Mouse (Mus musculus): ENCODE data around the gene Tbc1d13. TPM values are rescaled to one million over a fixed set of nuclear protein-coding genes. Genes with fewer than 3 reads are reported as not detected.
"Not testable (repeated sequence)": the region's sequence is repeated elsewhere in the genome, so short reads cannot be mapped to it uniquely, and the experiment has no call there.

Gene Tbc1d13
- polyA plus RNA-seq, 1 experiment = 48.5 TPM

DNA sequence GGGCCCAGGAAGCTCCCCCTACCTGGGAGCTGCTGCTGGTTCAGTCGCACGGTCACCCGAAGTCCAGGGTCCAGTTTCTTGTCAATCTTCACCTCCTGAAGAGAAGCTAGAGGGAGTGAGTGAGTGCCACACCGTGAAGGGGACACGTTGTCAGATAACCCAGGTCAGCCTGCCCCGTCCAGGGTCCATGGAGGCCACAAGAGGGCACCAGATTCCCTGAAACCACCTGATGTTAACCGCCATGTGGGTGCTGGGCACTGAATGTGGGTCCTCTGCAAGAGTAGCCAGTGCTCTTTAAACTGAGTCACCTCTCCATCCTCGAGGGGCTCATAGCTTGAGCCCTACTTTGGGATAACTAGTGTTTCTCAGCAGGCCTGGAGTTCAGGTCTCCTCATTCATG is 42.4 kb downstream of the Tbc1d13 start:
- peaks cover 12% of the 10 kb centered on the region for H3K36me3 ChIP-seq (ENCODE audit: control insufficient read depth, insufficient read depth, low read length)
- 93% methylated on average over 8 of the region's 8 CpGs for WGBS

DNA sequence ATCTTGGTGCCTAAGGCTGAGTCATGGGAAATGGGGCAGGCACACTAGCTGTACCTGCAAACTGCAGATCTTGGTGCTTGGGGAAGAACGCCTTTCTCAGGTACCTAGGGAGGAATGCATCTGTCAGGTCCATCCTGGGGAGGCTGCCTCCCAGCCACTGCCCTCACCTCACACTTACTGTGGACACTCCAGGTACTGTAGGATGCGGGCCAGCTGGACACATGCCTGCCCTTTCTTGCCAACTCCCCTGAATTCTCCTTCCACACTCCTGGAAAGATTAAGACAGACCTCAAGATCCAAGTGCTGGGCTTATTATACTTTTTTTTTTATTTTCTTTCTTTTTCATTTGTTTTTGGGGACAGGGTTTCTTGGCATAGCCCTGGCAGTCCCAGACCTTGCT is 43.0 kb downstream of the Tbc1d13 start:
- peaks cover 16% of the 10 kb centered on the region for H3K4me1 ChIP-seq (ENCODE audit: control insufficient read depth, insufficient read depth, insufficient read length)
- WGBS = 89% methylated on average over 2 of the region's 2 CpGs
- TF ChIP-seq POLR2A (IDR thresholded peaks at IDR 0.05; ENCODE audit: low read depth, low read length) (no peak), CTCF (IDR thresholded peaks at IDR 0.05; ENCODE audit: extremely low read depth, insufficient read depth, insufficient read length, insufficient replicate concordance) (no peak)
- H3K27me3 ChIP-seq (ENCODE audit: control insufficient read depth, insufficient read depth, low read length) = no peaks in the 10 kb centered on the region
- peaks cover 12% of the 10 kb centered on the region for H3K36me3 ChIP-seq (ENCODE audit: control insufficient read depth, insufficient read depth, low read length)
- no peak overlapping the region for H3K27ac ChIP-seq (ENCODE audit: insufficient read depth, low read length)
- DNase-seq (ENCODE audit: low read depth in 1 of 2, low spot score in 2 of 2) = no peak
- no peak overlapping the region for H3K4me3 ChIP-seq (ENCODE audit: extremely low read depth, insufficient read depth, insufficient read length)

More for the DNA sequence above, 42.4 kb downstream of the Tbc1d13 start:
- H3K4me1 ChIP-seq (ENCODE audit: control insufficient read depth, insufficient read depth, insufficient read length) = peaks cover 16% of the 10 kb centered on the region
- H3K4me3 ChIP-seq (ENCODE audit: extremely low read depth, insufficient read depth, insufficient read length) = no peak overlapping the region
- H3K27me3 ChIP-seq (ENCODE audit: control insufficient read depth, insufficient read depth, low read length) = no peaks in the 10 kb centered on the region
- DNase-seq (ENCODE audit: low read depth in 1 of 2, low spot score in 2 of 2) = no peak
- TF ChIP-seq CTCF (IDR thresholded peaks at IDR 0.05; ENCODE audit: extremely low read depth, insufficient read depth, insufficient read length, insufficient replicate concordance) = no peak
- TF ChIP-seq POLR2A (IDR thresholded peaks at IDR 0.05; ENCODE audit: low read depth, low read length) = no peak
- H3K27ac ChIP-seq (ENCODE audit: insufficient read depth, low read length) = no peak overlapping the region

DNA sequence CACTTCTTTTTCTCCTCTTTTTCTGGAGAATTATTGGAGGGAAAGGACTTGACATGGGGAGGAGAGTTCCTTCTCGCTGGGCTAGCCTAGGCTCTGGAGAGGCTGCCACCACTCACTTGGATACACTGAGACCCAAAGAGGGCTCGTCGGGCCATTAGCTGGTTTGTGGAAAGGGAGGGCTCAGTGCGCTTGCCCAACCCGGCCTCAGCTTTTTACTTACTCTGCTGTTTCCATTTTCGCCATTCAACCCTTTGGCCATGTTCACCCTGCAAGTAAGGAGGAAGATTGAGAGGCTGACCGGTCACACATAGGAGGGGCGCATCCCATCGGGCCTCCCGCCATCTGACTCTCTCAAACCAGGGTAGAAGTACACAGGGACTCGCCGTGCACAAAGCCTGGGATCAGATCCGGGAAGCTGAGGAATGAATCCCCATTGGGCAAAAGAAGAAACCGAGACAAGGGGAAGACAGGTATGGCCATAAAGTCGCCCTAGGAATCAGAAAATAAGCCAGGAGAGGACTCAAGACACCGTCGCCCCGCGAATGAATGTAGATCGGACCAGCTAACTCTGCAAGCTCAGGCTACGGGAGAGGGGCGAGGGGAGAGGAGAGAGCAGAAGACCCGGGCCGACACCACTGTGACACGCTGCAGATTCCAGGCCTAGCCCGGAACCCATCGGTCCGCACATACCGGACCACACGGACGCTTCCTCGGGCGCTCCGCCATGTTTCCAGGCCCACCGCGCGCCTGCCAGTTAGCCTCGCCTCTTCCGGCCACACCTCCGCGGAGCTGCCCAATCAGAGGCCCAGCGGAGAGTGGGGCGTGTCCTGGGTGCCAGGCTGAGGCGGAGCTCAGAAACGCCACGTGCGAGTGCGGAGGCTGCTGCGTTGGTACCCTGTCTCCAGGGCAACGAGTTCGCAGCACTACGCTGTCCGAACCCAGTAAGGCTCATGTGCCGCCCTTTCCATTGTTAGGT is 44.4 kb downstream of the Tbc1d13 start, which contains the start of gene Spout1:
Spout1 (minus strand) TSS at position 760 of the 976 bp plus-strand sequence.
- Histone ChIP-seq H3K4me3 (ENCODE audit: extremely low read depth, insufficient read depth, insufficient read length) (peak within 1 kb of the TSS; percentile 66), H3K27ac (ENCODE audit: insufficient read depth, low read length) (no peak within 1 kb of the TSS), H3K4me1 (ENCODE audit: control insufficient read depth, insufficient read depth, insufficient read length) (peaks cover 12% of the 10 kb centered on the region; the same call in 1 of the 2 replicates), H3K36me3 (ENCODE audit: control insufficient read depth, insufficient read depth, low read length) (peaks cover 12% of the 10 kb centered on the region), H3K27me3 (ENCODE audit: control insufficient read depth, insufficient read depth, low read length) (no peaks in the 10 kb centered on the region)
- TF ChIP-seq POLR2A (IDR thresholded peaks at IDR 0.05; ENCODE audit: low read depth, low read length) = peak; percentile 41; the same call in 1 of the 2 replicates
- TF ChIP-seq CTCF (IDR thresholded peaks at IDR 0.05; ENCODE audit: extremely low read depth, insufficient read depth, insufficient read length, insufficient replicate concordance) = no peak
- WGBS = 3% methylated on average over 54 of the region's 54 CpGs
- DNase-seq (ENCODE audit: low read depth in 1 of 2, low spot score in 2 of 2) = peak; percentile 90 to 94

DNA sequence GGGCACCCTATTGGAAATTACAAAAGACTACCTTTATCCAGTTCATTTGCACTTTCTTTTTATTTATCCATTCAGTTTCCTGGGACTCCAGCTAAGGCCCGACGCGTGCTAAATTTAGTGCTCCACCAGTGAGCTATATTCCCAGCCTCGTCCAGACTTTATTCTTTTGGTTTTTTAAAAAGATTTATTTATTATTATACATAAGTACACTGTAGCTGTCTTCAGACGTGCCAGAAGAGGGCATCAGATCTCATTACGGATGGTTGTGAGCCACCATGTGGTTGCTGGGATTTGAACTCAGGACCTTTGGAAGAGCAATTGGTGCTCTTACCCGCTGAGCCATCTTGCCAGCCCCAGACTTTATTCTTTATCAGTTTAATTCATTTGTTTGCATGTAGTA is 45.2 kb downstream of the Tbc1d13 start:
- 0 out of 2 replicates have a peak overlapping the region, but pooled peaks have one; percentile 15 for H3K4me3 ChIP-seq (ENCODE audit: extremely low read depth, insufficient read depth, insufficient read length)

DNA sequence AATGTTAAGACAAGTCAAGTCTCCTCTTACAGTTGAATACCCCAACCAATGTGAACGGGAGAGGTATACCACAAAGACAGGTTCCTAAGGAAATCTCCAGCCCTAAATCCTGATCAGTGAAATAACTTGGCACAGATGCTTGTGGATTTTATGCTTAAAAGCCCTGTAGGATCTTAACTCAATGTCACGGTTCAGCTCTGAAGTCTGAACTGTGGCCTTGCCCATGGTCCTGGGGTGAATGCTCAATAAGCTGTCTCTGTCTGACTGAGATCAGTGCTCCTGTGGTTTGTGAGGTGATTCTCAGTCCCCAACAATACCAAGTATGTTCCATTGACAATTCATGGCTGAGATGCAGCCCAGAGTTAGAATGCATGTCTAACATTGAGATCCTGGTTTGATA is 48.9 kb downstream of the Tbc1d13 start:
- no peaks in the 10 kb centered on the region for H3K36me3 ChIP-seq (ENCODE audit: control insufficient read depth, insufficient read depth, low read length)
- DNase-seq (ENCODE audit: low read depth in 1 of 2, low spot score in 2 of 2) = no peak
- H3K4me3 ChIP-seq (ENCODE audit: extremely low read depth, insufficient read depth, insufficient read length) = no peak overlapping the region
- no peak for TF ChIP-seq POLR2A (IDR thresholded peaks at IDR 0.05; ENCODE audit: low read depth, low read length)
- TF ChIP-seq CTCF (IDR thresholded peaks at IDR 0.05; ENCODE audit: extremely low read depth, insufficient read depth, insufficient read length, insufficient replicate concordance) = no peak
- no peak overlapping the region for H3K27ac ChIP-seq (ENCODE audit: insufficient read depth, low read length)
- H3K4me1 ChIP-seq (ENCODE audit: control insufficient read depth, insufficient read depth, insufficient read length) = peaks cover 8% of the 10 kb centered on the region; the same call in 1 of the 2 replicates
- H3K27me3 ChIP-seq (ENCODE audit: control insufficient read depth, insufficient read depth, low read length) = no peaks in the 10 kb centered on the region
- WGBS = 90% methylated on average over 2 of the region's 2 CpGs

More for the DNA sequence above, 45.2 kb downstream of the Tbc1d13 start:
- Histone ChIP-seq H3K36me3 (ENCODE audit: control insufficient read depth, insufficient read depth, low read length) (peaks cover 11% of the 10 kb centered on the region), H3K4me1 (ENCODE audit: control insufficient read depth, insufficient read depth, insufficient read length) (peaks cover 12% of the 10 kb centered on the region; the same call in 1 of the 2 replicates)
- H3K27me3 ChIP-seq (ENCODE audit: control insufficient read depth, insufficient read depth, low read length); H3K27ac ChIP-seq (ENCODE audit: insufficient read depth, low read length); DNase-seq (ENCODE audit: low read depth in 1 of 2, low spot score in 2 of 2): not testable (repeated sequence)
- 53% methylated on average over 7 of the region's 7 CpGs for WGBS

DNA sequence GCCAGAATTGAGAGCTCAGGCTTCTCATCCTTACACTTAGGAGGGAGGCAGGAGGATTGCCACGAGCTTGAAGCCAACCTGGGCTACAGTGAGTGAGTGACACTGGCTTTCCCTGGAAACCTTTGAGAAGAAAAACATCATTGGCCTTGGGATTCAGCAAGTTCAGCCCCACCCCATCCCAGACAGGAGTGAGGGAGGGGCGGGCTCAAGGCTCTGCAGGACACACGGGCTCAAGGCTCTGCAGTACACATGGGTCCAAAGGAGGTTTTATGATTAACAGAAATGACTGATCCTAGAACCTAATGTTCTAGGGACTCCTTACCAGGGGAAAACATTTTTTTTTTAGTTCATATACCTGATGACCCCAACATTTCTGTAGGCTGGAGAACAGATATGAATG is 50.2 kb downstream of the Tbc1d13 start:
- TF ChIP-seq POLR2A (IDR thresholded peaks at IDR 0.05; ENCODE audit: low read depth, low read length) (no peak), CTCF (IDR thresholded peaks at IDR 0.05; ENCODE audit: extremely low read depth, insufficient read depth, insufficient read length, insufficient replicate concordance) (no peak)
- Histone ChIP-seq H3K27me3 (ENCODE audit: control insufficient read depth, insufficient read depth, low read length) (no peaks in the 10 kb centered on the region), H3K27ac (ENCODE audit: insufficient read depth, low read length) (no peak overlapping the region), H3K4me1 (ENCODE audit: control insufficient read depth, insufficient read depth, insufficient read length) (no peaks in the 10 kb centered on the region), H3K36me3 (ENCODE audit: control insufficient read depth, insufficient read depth, low read length) (no peaks in the 10 kb centered on the region), H3K4me3 (ENCODE audit: extremely low read depth, insufficient read depth, insufficient read length) (no peak overlapping the region)
- 87% methylated on average over 3 of the region's 3 CpGs for WGBS
- DNase-seq (ENCODE audit: low read depth in 1 of 2, low spot score in 2 of 2) = no peak

DNA sequence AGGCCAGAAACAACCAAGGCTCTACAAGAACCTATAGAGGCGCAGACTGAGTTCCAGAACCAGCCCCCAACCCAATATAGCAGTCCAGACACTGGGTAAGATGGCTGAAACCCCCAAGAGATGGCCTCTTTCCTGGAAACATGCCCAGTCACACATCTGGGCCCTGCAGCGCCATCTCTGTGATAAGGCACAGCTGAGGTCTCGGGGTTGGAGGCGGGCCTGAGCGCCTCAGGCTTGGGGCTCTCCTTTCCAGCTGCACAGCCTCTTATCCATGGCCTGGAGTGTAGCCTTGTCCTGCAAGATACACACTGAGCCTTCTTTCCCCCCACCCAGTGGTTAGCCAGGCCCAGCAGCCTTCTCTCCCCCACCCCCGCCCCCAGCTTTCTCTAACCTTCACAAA is 51.7 kb downstream of the Tbc1d13 start:
- DNase-seq (ENCODE audit: low read depth in 1 of 2, low spot score in 2 of 2) = no peak
- Histone ChIP-seq H3K4me1 (ENCODE audit: control insufficient read depth, insufficient read depth, insufficient read length) (no peaks in the 10 kb centered on the region), H3K27ac (ENCODE audit: insufficient read depth, low read length) (no peak overlapping the region), H3K4me3 (ENCODE audit: extremely low read depth, insufficient read depth, insufficient read length) (no peak overlapping the region), H3K27me3 (ENCODE audit: control insufficient read depth, insufficient read depth, low read length) (no peaks in the 10 kb centered on the region), H3K36me3 (ENCODE audit: control insufficient read depth, insufficient read depth, low read length) (no peaks in the 10 kb centered on the region)
- TF ChIP-seq POLR2A (IDR thresholded peaks at IDR 0.05; ENCODE audit: low read depth, low read length) = no peak
- TF ChIP-seq CTCF (IDR thresholded peaks at IDR 0.05; ENCODE audit: extremely low read depth, insufficient read depth, insufficient read length, insufficient replicate concordance) = no peak
- WGBS = 88% methylated on average over 6 of the region's 6 CpGs
